8 mouse cellular contexts compared by ENCODE assay signal in the genomic region with DNA sequence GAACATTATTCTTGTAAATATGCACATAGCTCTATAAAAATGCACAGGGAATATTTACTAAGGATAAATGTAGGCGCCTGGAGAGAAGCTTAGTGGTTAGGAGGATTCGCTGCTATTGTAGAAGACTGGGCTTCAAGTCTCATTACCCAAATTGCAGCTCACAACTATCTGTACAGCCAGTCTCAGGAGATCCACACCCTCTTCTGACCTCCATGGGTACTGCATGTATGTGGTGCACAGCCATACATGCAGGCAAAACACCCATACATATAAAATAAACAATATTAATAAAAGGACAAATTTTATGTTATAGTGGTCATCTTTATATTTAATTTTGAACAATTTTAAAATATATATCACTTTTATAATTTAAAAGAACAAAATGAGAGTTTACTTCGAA. TPM values are rescaled to one million over a fixed set of nuclear protein-coding genes. Genes with fewer than 3 reads are reported as not detected.
A peak's percentile ranks its signal among the peaks of the same experiment; 100 is the strongest.
DNase-seq lines count a peak whose midpoint lies in the region; ATAC-seq and TF ChIP-seq lines count a peak whose summit lies in the region.

No protein-coding gene starts in this region.

- no peak for ATAC-seq in forebrain, postnatal 0 days
- no peak for ATAC-seq in forebrain, embryonic 12.5 days (ENCODE audit: low FRiP score)
- peak; percentile 71 for ATAC-seq in activated CD4-positive, CD25-positive, alpha-beta regulatory T cell, adult 4 months

- H3K4me1 ChIP-seq in forebrain, postnatal 0 days (ENCODE audit: insufficient read depth) = no peaks in the 10 kb centered on the region
- H3K4me1 ChIP-seq in forebrain, embryonic 12.5 days = no peaks in the 10 kb centered on the region

- DNase-seq in forebrain, postnatal 0 days = peak; percentile 16
- DNase-seq in 3T3-L1 (ENCODE audit: low read depth, low spot score) = peak; percentile 72
- peak; percentile 14 for DNase-seq in lung, postnatal 25 days (ENCODE audit: low spot score)
- no peak for DNase-seq in urinary bladder, postnatal 14 days (ENCODE audit: low spot score)
- DNase-seq in cerebellum, adult 9-11 months = no peak
- DNase-seq in ovary, postnatal 10 days (ENCODE audit: low spot score) = no peak

- no peak overlapping the region for H3K4me2 ChIP-seq in forebrain, postnatal 0 days (ENCODE audit: low read depth)
- H3K4me2 ChIP-seq in forebrain, embryonic 12.5 days = no peak overlapping the region

- no peaks in the 10 kb centered on the region for H3K27me3 ChIP-seq in forebrain, postnatal 0 days (ENCODE audit: insufficient read depth, low read length)
- no peaks in the 10 kb centered on the region for H3K27me3 ChIP-seq in forebrain, embryonic 12.5 days

- no peak overlapping the region for H3K9ac ChIP-seq in forebrain, postnatal 0 days
- no peak overlapping the region for H3K9ac ChIP-seq in forebrain, embryonic 12.5 days

- peaks cover 18% of the 10 kb centered on the region for H3K36me3 ChIP-seq in forebrain, postnatal 0 days (ENCODE audit: insufficient read depth)
- H3K36me3 ChIP-seq in forebrain, embryonic 12.5 days (replicated peaks) = peaks cover 22% of the 10 kb centered on the region

- WGBS in forebrain, postnatal 0 days = 86% methylated on average over 3 of the region's 3 CpGs
- 89% methylated on average over 3 of the region's 3 CpGs for WGBS in forebrain, embryonic 12.5 days

- no peaks in the 10 kb centered on the region for H3K9me3 ChIP-seq in forebrain, postnatal 0 days (ENCODE audit: low read length)
- no peaks in the 10 kb centered on the region for H3K9me3 ChIP-seq in forebrain, embryonic 12.5 days

- peak; percentile 45; the same call in 1 of the 2 replicates for TF ChIP-seq CTCF in forebrain, postnatal 0 days (IDR thresholded peaks at IDR 0.05; ENCODE audit: low read depth)

- H3K27ac ChIP-seq in forebrain, postnatal 0 days (ENCODE audit: low read depth, low read length) = no peak overlapping the region
- no peak overlapping the region for H3K27ac ChIP-seq in forebrain, embryonic 12.5 days

- H3K4me3 ChIP-seq in forebrain, postnatal 0 days (ENCODE audit: low read depth, low read length) = no peak overlapping the region
- no peak overlapping the region for H3K4me3 ChIP-seq in forebrain, embryonic 12.5 days (replicated peaks)

RNA-seq across cellular contexts. Expression of gene Sos2, which starts 46.9 kb away (rescaled TPM):
- total RNA-seq in forebrain, postnatal 0 days (2014; rRNA removed) = 29.8 and 30.4 TPM in 2 replicates
- 3.6 and 5.6 TPM in 2 replicates for polyA plus RNA-seq in forebrain, postnatal 0 days (2015; fragmentation: Nextera tagmentation; extraction: Ambion mirVana)
- 8.9 and 11.0 TPM in 2 replicates for polyA plus RNA-seq in forebrain, embryonic 12.5 days (2016; fragmentation: Nextera tagmentation; extraction: Ambion mirVana)
- 10 to 100 TPM; 10.0 to 13.7 TPM for polyA plus RNA-seq in activated CD4-positive, CD25-positive, alpha-beta regulatory T cell, adult 4 months (2017; shearing (Covaris generic))

RNA-seq across cellular contexts. Expression of gene Vcpkmt, which starts 51.9 kb away (rescaled TPM):
- 8.9 and 13.8 TPM in 2 replicates for total RNA-seq in forebrain, postnatal 0 days (2014; rRNA removed)
- 39.2 and 42.1 TPM in 2 replicates for polyA plus RNA-seq in forebrain, postnatal 0 days (2015; fragmentation: Nextera tagmentation; extraction: Ambion mirVana)
- polyA plus RNA-seq in forebrain, embryonic 12.5 days (2016; fragmentation: Nextera tagmentation; extraction: Ambion mirVana) = 24.1 and 29.1 TPM in 2 replicates
- 10 to 100 TPM; 14.1 to 19.5 TPM for polyA plus RNA-seq in activated CD4-positive, CD25-positive, alpha-beta regulatory T cell, adult 4 months (2017; shearing (Covaris generic))

Comparison
In these comparisons a context has a peak if more than half of its experiments do, and no peak if none do; other contexts are left out.
1. DNase-seq: peak in forebrain, postnatal 0 days (single experiment), 3T3-L1 (single experiment) and lung, postnatal 25 days (single experiment); none in urinary bladder, postnatal 14 days (single experiment), cerebellum, adult 9-11 months (single experiment) and ovary, postnatal 10 days (single experiment).